Mouse (Mus musculus) 416B (cell line): Measurements from ENCODE around the gene Banf2.
A peak's percentile ranks its signal among the peaks of the same experiment; 100 is the strongest.

ENCODE experiments used
- DNase-seq: peaks from one replicate; pipeline ENCODE4 v3.0.0; 2011; ENCODE audit warnings: low read depth

The Banf2 gene

DNA sequence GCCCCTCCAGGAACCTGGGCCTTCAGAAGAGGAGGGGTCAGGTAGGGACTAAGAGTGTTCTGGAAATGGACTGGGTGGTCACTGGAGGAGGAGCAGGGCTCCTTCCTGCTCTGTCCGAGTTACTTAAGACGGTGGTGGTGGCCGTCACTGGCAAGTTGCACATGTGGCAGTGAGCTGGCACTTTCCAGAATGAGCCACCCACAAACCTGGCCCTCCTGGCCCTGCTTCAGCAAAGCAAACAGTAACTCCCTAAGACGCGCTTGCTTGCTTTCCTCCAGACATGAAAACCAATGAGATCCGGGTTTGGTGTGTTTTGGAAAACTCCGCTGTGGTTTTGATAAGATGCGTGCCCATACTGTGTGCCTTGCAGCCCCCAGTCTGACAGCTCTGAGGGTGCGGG is 7.5 kb upstream of the Banf2 start:
- no peak for DNase-seq

DNA sequence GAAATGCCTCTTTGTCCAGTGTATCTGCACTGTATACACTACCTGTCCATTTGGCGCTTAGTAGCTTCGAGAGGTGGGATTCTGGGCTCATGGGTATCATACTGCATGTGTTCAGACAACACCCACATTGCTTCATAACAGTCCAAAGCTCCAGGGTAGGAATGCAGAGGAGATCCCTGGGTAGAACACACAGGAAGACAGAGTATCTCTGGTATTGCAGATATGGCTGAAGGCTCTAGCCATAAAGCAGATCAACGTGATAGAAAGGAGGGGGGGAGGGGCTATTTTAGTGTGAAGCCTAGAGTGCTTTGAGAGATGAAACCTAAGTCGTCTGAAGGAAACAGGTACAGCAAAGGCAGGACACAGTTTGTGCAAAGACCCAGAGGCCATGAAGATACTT is 6.4 kb upstream of the Banf2 start:
- peak; percentile 13 for DNase-seq

DNA sequence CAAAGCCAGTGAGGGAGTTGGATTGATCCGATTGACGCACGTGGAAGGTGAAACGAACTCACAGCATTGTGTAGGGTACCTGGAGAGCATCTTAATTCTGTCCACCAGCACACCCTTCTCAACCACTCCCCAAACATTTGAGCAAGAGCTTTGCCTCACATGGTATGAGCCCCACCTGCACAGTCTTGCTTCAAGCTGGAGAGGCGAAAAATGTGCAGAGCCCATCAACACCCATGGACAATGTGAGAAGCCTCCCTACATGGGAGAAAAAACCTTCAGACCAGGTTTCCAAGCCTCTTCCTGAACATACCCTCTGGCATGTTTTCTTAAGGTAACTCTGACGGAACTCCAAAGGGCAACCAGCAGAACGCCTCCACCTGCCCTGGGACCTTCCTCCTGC is 2.1 kb upstream of the Banf2 start:
- no peak for DNase-seq

DNA sequence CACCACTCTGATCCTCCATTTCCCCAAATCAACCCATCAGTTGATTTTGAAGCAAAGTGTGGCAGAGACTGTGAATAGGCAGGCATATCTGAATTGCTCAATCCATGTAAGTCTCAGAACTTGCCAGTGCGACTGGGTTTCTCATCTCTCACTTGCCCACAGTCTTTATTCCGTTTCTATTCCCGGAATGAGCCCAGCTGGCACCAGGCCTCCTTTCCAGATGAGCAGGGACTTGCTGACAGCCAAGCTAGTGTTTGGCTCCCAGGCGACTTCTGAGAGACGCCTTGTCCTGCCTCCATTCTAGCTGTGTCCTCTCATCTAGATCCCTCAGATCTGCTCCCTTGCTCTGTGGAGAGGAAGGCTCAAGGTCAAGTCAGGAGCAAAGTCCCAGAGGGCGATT is 11.9 kb downstream of the Banf2 start:
- no peak for DNase-seq

GRCm38 (mm10) chr2:144045756-144046560 is 13.1 kb downstream of the Banf2 start:
- DNase-seq = no peak

DNA sequence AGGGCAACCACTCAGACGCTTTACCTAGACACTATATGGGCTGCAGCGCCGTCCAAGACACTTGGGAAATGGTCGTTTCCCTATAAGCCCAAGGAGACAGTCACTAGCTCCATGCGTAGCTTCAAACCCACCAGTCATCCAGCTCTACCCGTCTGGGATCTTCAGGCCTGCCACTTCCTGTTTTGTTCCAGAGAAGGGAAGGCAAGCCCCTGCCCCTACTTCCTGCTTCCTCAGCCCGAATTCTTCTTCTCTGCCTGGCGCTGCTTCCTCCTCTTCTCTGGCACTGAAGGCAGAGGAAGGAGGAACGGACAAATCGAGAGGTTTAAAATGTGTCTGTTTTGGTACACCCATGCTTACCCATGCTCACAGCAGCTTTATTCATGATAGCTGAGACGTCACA is 14.1 kb downstream of the Banf2 start:
- no peak for DNase-seq

DNA sequence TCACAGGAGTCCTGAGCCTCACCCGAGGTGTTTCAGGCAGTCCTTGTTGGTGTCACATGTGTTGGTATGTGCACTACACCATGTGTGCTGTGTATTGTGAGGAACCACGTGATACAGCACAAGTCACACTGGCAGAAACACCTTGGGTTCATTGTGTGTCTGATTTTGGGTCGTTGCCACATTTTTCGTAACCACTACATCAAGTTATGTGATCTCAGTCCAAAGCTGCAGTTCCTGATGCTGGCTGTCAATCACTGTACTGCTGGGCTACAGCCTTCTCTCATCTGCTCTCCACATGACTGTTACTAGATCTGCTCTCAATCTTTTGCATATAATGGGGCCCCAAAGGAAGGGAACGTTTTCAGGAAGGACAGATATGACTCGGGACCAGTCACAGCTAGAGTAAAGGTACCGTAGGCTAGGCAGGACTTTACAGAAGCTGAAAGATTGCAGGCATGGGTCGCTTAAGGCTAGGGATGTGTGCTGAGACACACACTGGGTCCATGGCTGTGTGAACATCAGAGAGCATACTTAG is 17.4 kb downstream of the Banf2 start:
- peak; percentile 29 for DNase-seq

GRCm38 (mm10) chr2:144050861-144051260 is 18.0 kb downstream of the Banf2 start:
- DNase-seq = no peak

DNA sequence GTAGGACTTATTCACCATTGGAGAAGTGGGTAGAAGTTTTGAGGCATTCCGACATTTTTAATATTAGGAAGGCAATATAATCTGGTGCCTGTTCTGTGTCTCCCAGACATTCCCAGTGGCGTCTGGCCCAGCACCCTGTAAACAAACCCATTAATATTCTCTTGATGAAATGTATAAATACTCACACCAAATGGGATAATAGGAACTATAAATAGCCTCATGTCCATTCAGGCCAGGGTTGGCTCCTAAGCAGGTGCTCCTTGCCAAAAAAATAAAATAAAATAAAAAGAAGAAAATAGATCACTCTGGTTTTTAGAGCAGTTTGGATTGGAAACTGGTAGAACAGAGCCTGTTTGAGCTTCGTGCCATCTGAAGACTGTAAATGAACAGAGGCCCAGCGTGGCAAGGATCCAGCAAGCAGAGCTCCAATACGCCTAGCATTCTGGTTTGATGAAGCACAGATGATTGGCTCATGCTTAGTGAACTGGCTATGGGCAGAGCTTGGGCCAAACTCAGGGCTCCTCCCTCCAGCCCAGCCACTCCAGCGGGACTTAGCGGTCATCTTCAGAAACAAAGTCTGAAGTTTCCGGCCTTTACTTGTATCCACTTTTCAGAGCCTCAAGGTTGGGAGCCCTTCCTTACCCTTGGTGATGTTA is 19.7 kb downstream of the Banf2 start:
- no peak for DNase-seq

DNA sequence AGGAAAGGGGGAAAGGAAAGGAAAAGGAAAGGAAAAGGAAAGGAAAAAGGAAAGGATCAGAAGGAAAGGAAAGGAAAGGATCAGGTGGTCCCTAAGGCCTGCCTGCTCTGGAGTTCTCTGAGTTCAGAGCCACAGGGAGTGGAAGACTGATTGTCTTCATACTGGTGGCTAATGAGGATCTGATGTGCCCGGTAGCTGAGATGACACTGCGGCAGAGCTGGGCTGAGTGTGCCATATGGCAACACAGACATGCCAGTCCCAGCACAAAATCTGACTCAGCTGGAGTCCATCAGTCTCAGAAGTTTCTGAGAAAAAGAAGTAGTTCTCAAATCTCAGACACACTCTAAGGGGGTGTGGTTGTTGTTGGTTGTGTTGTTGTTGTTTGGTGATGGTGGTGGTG is 24.9 kb downstream of the Banf2 start:
- no peak for DNase-seq

GRCm38 (mm10) chr2:144061701-144062100 is 28.8 kb downstream of the Banf2 start:
- DNase-seq = no peak

DNA sequence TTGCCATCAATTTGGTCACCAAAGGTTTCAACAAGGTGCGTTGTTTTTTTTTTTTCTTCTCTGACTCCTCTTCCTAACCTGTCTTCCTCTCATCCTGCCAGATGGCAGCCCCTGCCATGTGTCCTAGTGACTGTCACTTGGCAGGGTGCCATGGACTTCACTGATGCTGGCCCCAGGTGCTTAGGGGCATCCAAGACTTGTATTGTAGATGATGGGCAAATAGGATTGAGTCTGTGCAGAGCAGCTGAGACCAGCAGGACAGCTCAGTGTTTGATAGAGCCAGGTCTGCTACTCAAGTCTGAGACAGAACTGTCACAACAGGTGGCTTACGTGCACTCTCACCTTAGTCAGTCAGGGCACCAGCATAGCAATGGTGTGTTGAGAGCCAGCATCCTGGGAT is 32.6 kb downstream of the Banf2 start:
- DNase-seq = no peak

DNA sequence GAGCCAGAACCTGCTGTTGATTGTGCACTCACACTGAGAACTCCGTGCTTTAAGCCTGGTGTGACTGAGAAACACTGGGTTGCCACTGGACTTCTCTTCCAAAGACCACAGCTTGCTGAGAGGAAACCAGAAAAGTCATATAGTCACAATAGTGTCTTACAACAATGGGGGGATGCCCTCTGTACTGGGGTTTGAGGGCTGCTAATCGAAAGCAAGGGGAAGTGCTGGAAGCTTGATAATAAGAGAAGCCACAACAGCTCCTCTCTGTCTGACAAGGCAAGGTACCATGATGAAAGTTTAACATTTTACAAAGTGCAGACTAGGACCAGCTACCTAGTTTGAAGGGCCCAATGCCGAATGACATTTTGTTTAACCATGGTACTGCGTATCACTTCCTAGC is 36.8 kb downstream of the Banf2 start:
- peak; percentile 16 for DNase-seq

GRCm38 (mm10) chr2:144070479-144070878 is 37.6 kb downstream of the Banf2 start:
- no peak for DNase-seq

DNA sequence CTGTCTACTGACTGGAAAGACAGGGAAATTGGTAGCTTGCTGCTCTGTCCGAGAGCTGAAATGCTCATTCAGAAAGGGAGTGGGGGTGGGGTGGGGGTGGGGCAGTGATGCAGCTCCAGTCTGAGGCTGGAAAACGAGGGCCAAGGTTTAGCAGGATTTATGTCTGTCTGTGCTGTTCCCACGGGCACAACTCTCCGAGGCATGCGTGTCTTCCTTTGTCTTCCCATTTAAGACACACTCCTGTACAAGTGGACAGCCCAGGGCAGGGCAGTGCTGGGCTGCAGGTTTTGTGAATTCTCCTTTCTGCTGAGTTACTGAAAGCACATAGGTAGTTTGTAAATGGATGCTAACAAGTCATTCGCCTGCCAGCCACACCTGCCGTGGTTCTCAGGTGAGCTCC is 39.8 kb downstream of the Banf2 start:
- no peak for DNase-seq

DNA sequence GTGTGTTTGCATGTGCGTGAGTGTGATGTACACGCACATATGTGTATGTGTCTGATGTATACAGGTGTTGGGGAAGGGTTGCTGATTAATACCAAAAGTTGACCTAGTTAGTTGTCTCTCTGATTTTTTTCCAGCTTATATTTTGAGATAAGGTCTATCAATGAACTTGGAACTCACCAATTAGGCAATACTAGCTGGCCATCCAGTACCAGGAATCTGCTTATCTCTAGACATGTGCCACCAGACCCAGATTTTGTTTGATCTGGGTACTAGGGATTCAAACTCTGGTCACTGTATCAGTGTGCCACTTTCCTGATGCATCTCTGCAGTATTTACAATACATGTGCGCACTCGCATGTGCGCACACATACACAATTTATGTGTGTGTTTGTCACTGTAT is 41.2 kb downstream of the Banf2 start:
- no peak for DNase-seq

GRCm38 (mm10) chr2:144076625-144077024 is 43.8 kb downstream of the Banf2 start:
- no peak for DNase-seq

DNA sequence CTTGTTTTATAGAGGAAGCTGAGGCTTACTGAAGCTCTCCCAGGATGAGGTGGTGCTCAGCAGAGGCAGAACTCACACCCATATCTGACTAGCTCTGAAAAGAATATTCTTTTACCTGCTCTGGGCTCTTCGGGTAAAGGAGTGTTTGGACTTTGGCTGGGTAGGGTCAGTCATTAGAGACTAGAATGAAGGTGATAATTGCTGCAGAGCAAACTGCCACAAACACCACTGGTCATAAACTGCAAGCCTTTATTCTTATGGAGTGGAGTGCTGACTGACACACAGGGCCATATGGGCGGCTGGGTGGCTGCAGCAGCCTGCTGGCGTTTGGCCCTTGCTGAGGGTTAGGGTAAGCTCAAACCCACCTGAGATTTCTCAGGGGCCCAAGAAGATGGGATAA is 46.0 kb downstream of the Banf2 start:
- no peak for DNase-seq

- no peak for DNase-seq
Observed at GRCm38 (mm10) chr2:144086183-144086847, 53.5 kb downstream of the Banf2 start.

GRCm38 (mm10) chr2:144087899-144088584 is 55.2 kb downstream of the Banf2 start:
- DNase-seq = no peak

GRCm38 (mm10) chr2:144092767-144093166 is 59.9 kb downstream of the Banf2 start:
- DNase-seq = no peak

GRCm38 (mm10) chr2:144094721-144095120 is 61.9 kb downstream of the Banf2 start:
- DNase-seq = no peak
